ENCODE assay signal across 10 mouse cellular contexts in genomic region chr16:24603342-24603741, GRCm38 (mm10).
"Had no signal": no experiment of that assay in that cellular context is flagged by ENCODE, and none has a peak within 500 bp of the region (broad histone marks: within the 10 kb centered on the region; RNA-seq: fewer than 3 reads in every experiment).

No protein-coding gene starts in this region.

- DNase-seq: kidney, adult 8-10 months; kidney, postnatal 25 days; left cerebral cortex, postnatal 4 days; lung, adult 18-20 months; right cerebral cortex, postnatal 25 days; thymus, postnatal 14 days had no signal

- H3K27me3 ChIP-seq: intestine, embryonic 15.5 days; limb, embryonic 13.5 days; midbrain, embryonic 15.5 days; neural tube, embryonic 13.5 days had no signal

- H3K36me3 ChIP-seq: intestine, embryonic 15.5 days; limb, embryonic 13.5 days; midbrain, embryonic 15.5 days; neural tube, embryonic 13.5 days had no signal

- ATAC-seq: intestine, embryonic 15.5 days; midbrain, embryonic 15.5 days had no signal
